Mouse (Mus musculus): ENCODE results near the gene Mia.

GRCm38 (mm10) chr7:27131387-27131786 lies 49.6 kb downstream of the Mia start:
- TF ChIP-seq POLR2A (IDR thresholded peaks at IDR 0.05; ENCODE audit: borderline replicate concordance, extremely low read depth, low read depth, low read length) (no peak), CTCF (IDR thresholded peaks at IDR 0.05; ENCODE audit: insufficient read depth, low read length) (no peak)
